Mouse (Mus musculus): Measurements from ENCODE around the gene Gab2. TPM values are rescaled to one million over a fixed set of nuclear protein-coding genes. Genes with fewer than 3 reads are reported as not detected.

Gab2 gene
- total and polyA plus RNA-seq, 2 experiments from 2014 or later: 12.5 to 26.7 TPM

DNA sequence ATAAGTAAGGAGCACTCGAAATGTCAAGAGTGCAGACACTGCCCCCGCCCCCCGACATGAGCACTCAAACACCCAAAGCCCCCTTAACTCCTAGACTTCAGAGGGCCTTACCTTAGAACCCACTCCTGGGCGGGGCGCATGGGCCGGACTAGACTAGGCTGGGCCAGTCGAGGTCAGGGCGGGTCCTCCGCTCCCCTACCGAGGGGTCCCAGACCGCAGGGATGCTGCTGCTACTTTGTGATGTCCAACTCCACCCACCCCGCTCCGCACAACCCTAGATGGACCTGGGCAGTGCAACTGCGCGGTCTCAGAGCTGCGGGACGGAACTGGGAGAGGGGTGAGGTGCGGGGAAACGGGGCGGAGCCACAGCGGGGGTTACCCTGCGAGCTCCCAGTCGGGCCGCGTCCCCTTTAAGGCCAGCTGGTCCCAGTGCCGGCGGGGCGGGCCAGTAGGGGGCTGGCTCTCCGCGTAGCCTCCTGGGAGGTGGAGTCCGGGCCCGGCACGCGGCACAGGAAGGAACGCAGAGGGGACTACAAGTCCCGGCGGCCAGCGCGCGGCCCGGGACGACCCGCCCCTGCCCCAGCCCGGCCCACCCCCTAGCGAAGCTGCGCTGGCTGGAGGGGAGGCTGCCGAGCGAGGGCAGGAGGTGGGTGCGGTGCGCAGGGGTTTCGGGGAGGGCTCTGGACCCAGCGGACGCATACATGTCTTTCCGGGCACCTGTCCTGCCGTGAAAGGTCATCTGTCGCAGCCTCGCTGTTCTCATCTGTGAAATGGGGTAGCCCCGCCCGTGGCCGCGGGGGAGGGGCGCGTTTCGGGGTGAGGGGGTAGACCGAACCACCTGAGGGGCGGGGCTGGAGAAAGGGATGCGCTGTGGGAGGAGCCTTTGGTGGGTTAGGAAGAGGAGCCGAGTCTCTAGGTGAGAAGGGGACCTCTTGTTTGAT, 250.6 kb downstream of the Gab2 start, which contains the start of the genes Usp35 and Kctd21:
Gene Usp35, minus strand, starts transcription at position 295 of the 941 bp plus-strand sequence.
Gene Kctd21, plus strand, starts transcription at position 602 of the 941 bp plus-strand sequence.
- H3K4me1 ChIP-seq (ENCODE audit: insufficient read depth, low read length): peaks cover 16% of the 10 kb centered on the region
- WGBS: under 1% methylated on average over 67 of the region's 68 CpGs
- peak; percentile 40 for TF ChIP-seq CTCF (IDR thresholded peaks at IDR 0.05; ENCODE audit: low read depth)
- no peaks in the 10 kb centered on the region for H3K27me3 ChIP-seq (ENCODE audit: insufficient read depth, low read length)
- peak; percentile 98 for ATAC-seq
- DNase-seq (ENCODE audit: low spot score): peak; percentile 97
- peak within 1 kb of the TSS; percentile 79 for H3K4me3 ChIP-seq (ENCODE audit: low read length)
- H3K27ac ChIP-seq: peak within 1 kb of the TSS; percentile 59; the same call in 1 of the 2 replicates
- H3K9me3 ChIP-seq (ENCODE audit: low read length): no peaks in the 10 kb centered on the region
- no peaks in the 10 kb centered on the region for H3K36me3 ChIP-seq (ENCODE audit: insufficient read depth, low read length)
- H3K9ac ChIP-seq (replicated peaks; ENCODE audit: low read length): peak within 1 kb of the TSS; percentile 59
- peak within 1 kb of the TSS; percentile 68 for H3K4me2 ChIP-seq (ENCODE audit: low read depth, low read length)

DNA sequence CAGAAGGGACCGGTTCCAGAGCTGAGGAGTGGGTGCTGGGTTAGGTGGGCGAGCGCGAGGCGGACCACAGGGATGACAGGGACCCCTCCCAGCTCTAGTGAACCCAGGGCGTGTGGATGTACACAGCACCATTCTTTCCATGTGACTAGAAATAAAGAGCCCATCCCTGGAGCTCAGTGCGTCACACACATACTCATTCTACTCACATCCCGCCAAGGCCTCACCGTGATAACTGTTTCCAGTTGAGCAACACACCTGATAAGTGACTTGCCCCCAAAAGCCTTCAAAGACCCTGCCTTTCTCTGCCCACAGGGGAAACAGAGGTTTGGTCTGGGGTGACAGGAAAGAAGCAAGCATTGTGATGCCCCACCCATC, 251.3 kb downstream of the Gab2 start:
- no peak for TF ChIP-seq CTCF (IDR thresholded peaks at IDR 0.05; ENCODE audit: low read depth)
- peak; percentile 48; the same call in 1 of the 2 replicates for ATAC-seq
- 2% methylated on average over 9 of the region's 9 CpGs for WGBS
- Histone ChIP-seq H3K36me3 (ENCODE audit: insufficient read depth, low read length) (no peaks in the 10 kb centered on the region), H3K9me3 (ENCODE audit: low read length) (no peaks in the 10 kb centered on the region), H3K9ac (replicated peaks; ENCODE audit: low read length) (peak overlapping the region; percentile 59), H3K4me1 (ENCODE audit: insufficient read depth, low read length) (peaks cover 16% of the 10 kb centered on the region), H3K27me3 (ENCODE audit: insufficient read depth, low read length) (no peaks in the 10 kb centered on the region), H3K4me2 (ENCODE audit: low read depth, low read length) (peak overlapping the region; percentile 68), H3K27ac (peak overlapping the region; percentile 59; the same call in 1 of the 2 replicates), H3K4me3 (ENCODE audit: low read length) (peak overlapping the region; percentile 79)
- DNase-seq (ENCODE audit: low spot score): no peak

DNA sequence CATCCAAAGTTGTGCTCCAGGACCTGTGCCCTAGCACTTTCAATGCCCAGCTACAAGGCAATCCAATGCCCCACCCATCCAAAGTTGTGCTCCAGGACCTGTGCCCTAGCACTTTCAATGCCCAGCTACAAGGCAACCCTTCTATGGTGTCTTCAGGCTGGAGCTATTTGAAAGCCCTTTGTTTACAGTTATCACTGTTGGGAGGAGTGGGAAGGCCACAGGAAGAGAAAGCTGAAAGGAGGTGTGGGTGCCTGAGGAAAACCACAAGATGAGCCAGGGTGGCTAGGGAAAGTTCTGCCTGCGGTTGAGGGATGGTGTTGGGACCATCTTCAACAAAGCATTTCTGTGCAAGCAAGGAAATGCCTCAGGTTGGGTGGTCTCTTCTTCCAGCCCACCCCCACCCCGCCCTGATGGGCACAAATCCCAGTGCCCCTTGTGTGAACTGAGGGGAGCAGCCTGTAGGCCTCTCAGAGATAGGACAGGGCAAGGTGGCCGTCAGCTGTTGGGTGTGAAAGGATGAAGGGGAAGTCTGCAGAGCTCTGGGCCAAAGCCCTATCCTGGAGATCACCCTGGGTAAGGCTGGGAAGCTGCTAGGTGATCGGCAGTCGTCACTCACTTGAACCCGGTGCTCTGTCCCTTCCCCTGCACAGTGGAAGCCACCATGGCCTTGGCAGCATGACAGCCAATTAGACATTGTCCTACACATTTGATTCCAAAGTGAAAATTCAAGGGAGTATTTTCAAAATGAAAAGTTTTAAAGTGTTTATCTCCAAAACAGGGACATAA, 251.9 kb downstream of the Gab2 start:
- 80% methylated on average over 6 of the region's 6 CpGs for WGBS
- ATAC-seq: no peak
- Histone ChIP-seq H3K4me3 (ENCODE audit: low read length) (peak overlapping the region; percentile 79), H3K27me3 (ENCODE audit: insufficient read depth, low read length) (no peaks in the 10 kb centered on the region), H3K4me2 (ENCODE audit: low read depth, low read length) (peak overlapping the region; percentile 68), H3K4me1 (ENCODE audit: insufficient read depth, low read length) (peaks cover 16% of the 10 kb centered on the region), H3K9ac (replicated peaks; ENCODE audit: low read length) (peak overlapping the region; percentile 59; the same call in 1 of the 2 replicates), H3K36me3 (ENCODE audit: insufficient read depth, low read length) (no peaks in the 10 kb centered on the region), H3K9me3 (ENCODE audit: low read length) (no peaks in the 10 kb centered on the region), H3K27ac (peak overlapping the region; percentile 59; the same call in 1 of the 2 replicates)
- no peak for TF ChIP-seq CTCF (IDR thresholded peaks at IDR 0.05; ENCODE audit: low read depth)
- no peak for DNase-seq (ENCODE audit: low spot score)

DNA sequence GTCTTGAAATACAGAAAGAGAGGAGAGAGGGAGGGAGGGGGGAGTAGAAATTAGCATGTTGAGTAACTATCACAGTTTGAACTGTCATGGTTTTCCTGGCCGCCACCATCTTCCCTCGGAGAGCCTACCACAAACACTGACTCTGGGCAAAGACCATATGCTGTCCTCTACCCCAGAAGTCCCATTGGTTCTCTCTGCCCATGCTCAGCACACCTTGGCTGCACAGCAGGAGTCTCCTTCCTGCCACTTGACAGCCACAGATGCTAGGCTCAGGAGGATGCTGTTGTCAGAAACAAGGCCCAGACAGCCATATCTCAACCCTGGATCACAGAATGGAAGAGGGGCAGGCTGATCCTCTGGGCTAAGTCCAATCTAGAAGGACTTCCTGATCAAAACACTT, 253.0 kb downstream of the Gab2 start:
- no peak for ATAC-seq
- no peak overlapping the region for H3K4me3 ChIP-seq (ENCODE audit: low read length)
- H3K27me3 ChIP-seq (ENCODE audit: insufficient read depth, low read length): no peaks in the 10 kb centered on the region
- 93% methylated on average over 2 of the region's 2 CpGs for WGBS
- no peak overlapping the region for H3K27ac ChIP-seq
- no peaks in the 10 kb centered on the region for H3K9me3 ChIP-seq (ENCODE audit: low read length)
- H3K4me1 ChIP-seq (ENCODE audit: insufficient read depth, low read length): peaks cover 16% of the 10 kb centered on the region
- H3K36me3 ChIP-seq (ENCODE audit: insufficient read depth, low read length): no peaks in the 10 kb centered on the region
- H3K9ac ChIP-seq (replicated peaks; ENCODE audit: low read length): no peak overlapping the region
- no peak for TF ChIP-seq CTCF (IDR thresholded peaks at IDR 0.05; ENCODE audit: low read depth)
- DNase-seq (ENCODE audit: low spot score): no peak
- no peak overlapping the region for H3K4me2 ChIP-seq (ENCODE audit: low read depth, low read length)

DNA sequence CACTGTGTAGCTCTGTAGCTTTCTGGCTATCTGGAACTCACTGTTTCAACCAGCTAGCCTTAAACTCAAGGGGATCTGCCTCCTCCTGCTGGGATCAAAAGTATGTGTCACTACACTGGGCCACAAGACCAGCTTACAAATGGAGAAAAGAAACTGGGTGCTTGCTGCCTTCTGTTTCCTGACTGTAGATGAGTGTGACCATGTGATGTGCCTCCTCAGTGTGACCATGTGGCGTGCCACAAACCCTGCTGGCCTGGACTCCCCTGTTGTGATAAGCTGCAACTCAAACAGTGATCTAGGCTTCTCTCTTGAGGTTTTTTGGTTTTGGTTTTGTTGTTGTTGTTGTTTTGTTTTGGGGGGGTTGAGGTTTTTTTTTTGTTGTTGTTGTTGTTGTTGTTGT, 255.3 kb downstream of the Gab2 start:
- ATAC-seq: no peak
- TF ChIP-seq CTCF (IDR thresholded peaks at IDR 0.05; ENCODE audit: low read depth): no peak
- no peak overlapping the region for H3K4me3 ChIP-seq (ENCODE audit: low read length)
- peaks cover 4% of the 10 kb centered on the region for H3K4me1 ChIP-seq (ENCODE audit: insufficient read depth, low read length)
- no peak overlapping the region for H3K4me2 ChIP-seq (ENCODE audit: low read depth, low read length)
- no peaks in the 10 kb centered on the region for H3K9me3 ChIP-seq (ENCODE audit: low read length)
- H3K9ac ChIP-seq (replicated peaks; ENCODE audit: low read length): no peak overlapping the region
- 72% methylated on average over 1 of the region's 1 CpGs for WGBS
- H3K36me3 ChIP-seq (ENCODE audit: insufficient read depth, low read length): no peaks in the 10 kb centered on the region
- no peak overlapping the region for H3K27ac ChIP-seq
- DNase-seq (ENCODE audit: low spot score): no peak
- no peaks in the 10 kb centered on the region for H3K27me3 ChIP-seq (ENCODE audit: insufficient read depth, low read length)

DNA sequence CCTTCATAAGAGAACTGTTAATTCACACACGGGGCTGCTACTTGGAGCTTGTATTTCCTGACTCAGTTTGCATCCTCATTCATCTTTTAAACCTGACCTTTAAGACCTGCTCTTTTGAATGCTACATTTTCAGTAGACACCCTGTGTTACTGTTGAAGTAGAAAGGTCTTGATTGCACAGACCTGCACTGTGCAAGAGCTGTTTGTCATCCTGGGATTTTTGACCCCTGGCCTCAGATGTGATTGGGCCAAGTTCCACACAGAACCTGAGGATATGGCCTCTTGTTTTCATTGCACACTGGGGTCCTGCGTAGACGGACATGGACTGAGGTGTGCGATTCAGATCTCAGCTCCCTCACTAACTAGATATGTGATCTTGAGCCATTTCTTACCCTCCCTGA, 257.2 kb downstream of the Gab2 start:
- H3K9me3 ChIP-seq (ENCODE audit: low read length): no peaks in the 10 kb centered on the region
- H3K4me2 ChIP-seq (ENCODE audit: low read depth, low read length): no peak overlapping the region
- DNase-seq (ENCODE audit: low spot score): no peak
- no peak overlapping the region for H3K27ac ChIP-seq
- 87% methylated on average over 4 of the region's 4 CpGs for WGBS
- no peak overlapping the region for H3K9ac ChIP-seq (replicated peaks; ENCODE audit: low read length)
- H3K4me1 ChIP-seq (ENCODE audit: insufficient read depth, low read length): no peaks in the 10 kb centered on the region
- no peak for ATAC-seq
- no peaks in the 10 kb centered on the region for H3K27me3 ChIP-seq (ENCODE audit: insufficient read depth, low read length)
- no peak for TF ChIP-seq CTCF (IDR thresholded peaks at IDR 0.05; ENCODE audit: low read depth)
- no peak overlapping the region for H3K4me3 ChIP-seq (ENCODE audit: low read length)
- no peaks in the 10 kb centered on the region for H3K36me3 ChIP-seq (ENCODE audit: insufficient read depth, low read length)

All from hindbrain, postnatal 0 days (tissue).